23 mouse cellular contexts compared by ENCODE assay signal in genomic region chr10:94093534-94093933, GRCm38 (mm10). TPM values are rescaled to one million over a fixed set of nuclear protein-coding genes. Genes with fewer than 3 reads are reported as not detected.
DNase-seq lines count a peak whose midpoint lies in the region; ATAC-seq and TF ChIP-seq lines count a peak whose summit lies in the region.
"Had no signal": no experiment of that assay in that cellular context is flagged by ENCODE, and none has a peak within 500 bp of the region (broad histone marks: within the 10 kb centered on the region; RNA-seq: fewer than 3 reads in every experiment).

No protein-coding gene starts in this region.

- DNase-seq in layer of hippocampus, adult 2 months (ENCODE audit: low spot score in 2 of 2), result no peak
- DNase-seq in layer of hippocampus, postnatal 10 days (ENCODE audit: low spot score in 2 of 2), result no peak
- peak; percentile 49 for DNase-seq in R1 (ENCODE audit: low read depth, low spot score)
- DNase-seq in mesoderm, embryonic 11.5 days (ENCODE audit: low read depth, low spot score), result peak; percentile 72
- no peak for DNase-seq in gastrocnemius, adult 18-20 months (ENCODE audit: low spot score)
- DNase-seq in cerebellum, adult 9-11 months, result no peak
- DNase-seq: cerebellum, adult 18-20 months; forebrain, postnatal 0 days; gastrocnemius, postnatal 14 days; heart, postnatal 36 days; kidney, adult 18-20 months; kidney, postnatal 4 days; layer of hippocampus, postnatal 36 days; liver, embryonic 13.5 days; lung, postnatal 10 days; right cerebral cortex, postnatal 4 days had no signal

- peak overlapping the region; percentile 18; the same call in 1 of the 2 replicates for H3K27ac ChIP-seq in layer of hippocampus, adult 2 months
- H3K27ac ChIP-seq: embryonic facial prominence, embryonic 10.5 days; limb, embryonic 10.5 days; liver, embryonic 13.5 days had no signal

- no peak for TF ChIP-seq CTCF in layer of hippocampus, adult 2 months (conservative IDR thresholded peaks at IDR 0.05)

- ATAC-seq in CD4-positive, CD25-positive, alpha-beta regulatory T cell, adult 4 months, result peak; percentile 89
- ATAC-seq in erythroblast, adult 5-6 weeks (replicated peaks; ENCODE audit: low FRiP score, poor library complexity, severe bottlenecking), result no peak
- ATAC-seq: forebrain, postnatal 0 days; Patski had no signal

- no peak overlapping the region for H3K4me3 ChIP-seq in layer of hippocampus, adult 2 months
- H3K4me3 ChIP-seq: embryonic facial prominence, embryonic 10.5 days; heart, embryonic 12.5 days; limb, embryonic 10.5 days; liver, embryonic 13.5 days; megakaryocyte, embryonic 14.5 days had no signal

RNA-seq across cellular contexts. Expression of gene Nr2c1, which starts 54.3 kb away (rescaled TPM):
- 10 to 100 TPM in 1 of 2 experiments, 1 to 10 TPM in 1; 8.9 to 10.1 TPM for total RNA-seq in layer of hippocampus, adult 2 months (2021)
- 1 to 10 TPM; 7.3 to 7.8 TPM for total RNA-seq in layer of hippocampus, postnatal 10 days (2021)
- 1 to 10 TPM; 4.6 to 6.4 TPM for polyA plus RNA-seq in CD4-positive, CD25-positive, alpha-beta regulatory T cell, adult 4 months (2017; shearing (Covaris generic))
- total RNA-seq in gastrocnemius, adult 18-20 months (2021), result 1 to 10 TPM; 5.6 to 6.3 TPM
- 0.38 and 3.6 TPM in 2 replicates for total RNA-seq in erythroblast, adult 5-6 weeks (2015; ENCODE audit: low replicate concordance)
- total RNA-seq in erythroblast, adult 5-6 weeks (2017; ENCODE audit: low replicate concordance), result 1.1 and 2.8 TPM in 2 replicates

RNA-seq across cellular contexts. Expression of gene Fgd6, which starts 57.7 kb away (rescaled TPM):
- total RNA-seq in layer of hippocampus, adult 2 months (2021), result 10 to 100 TPM; 10.6 to 12.3 TPM
- 1 to 10 TPM; 8.5 to 8.9 TPM for total RNA-seq in layer of hippocampus, postnatal 10 days (2021)
- 1 to 10 TPM; 1.7 TPM for polyA plus RNA-seq in CD4-positive, CD25-positive, alpha-beta regulatory T cell, adult 4 months (2017; shearing (Covaris generic))
- total RNA-seq in gastrocnemius, adult 18-20 months (2021), result 1 to 10 TPM; 2.7 to 3.0 TPM
- total RNA-seq in erythroblast, adult 5-6 weeks (2015; ENCODE audit: low replicate concordance), result 7.5 and 9.2 TPM in 2 replicates
- 8.8 and 9.1 TPM in 2 replicates for total RNA-seq in erythroblast, adult 5-6 weeks (2017; ENCODE audit: low replicate concordance)

RNA-seq across cellular contexts. Expression of gene Vezt, which starts 57.9 kb away (rescaled TPM):
- 10 to 100 TPM; 58.6 to 69.4 TPM for total RNA-seq in layer of hippocampus, adult 2 months (2021)
- total RNA-seq in layer of hippocampus, postnatal 10 days (2021), result 10 to 100 TPM; 78.5 to 94.9 TPM
- 10 to 100 TPM; 10.5 to 19.7 TPM for polyA plus RNA-seq in CD4-positive, CD25-positive, alpha-beta regulatory T cell, adult 4 months (2017; shearing (Covaris generic))
- total RNA-seq in gastrocnemius, adult 18-20 months (2021), result 10 to 100 TPM; 54.1 to 59.7 TPM
- total RNA-seq in erythroblast, adult 5-6 weeks (2015; ENCODE audit: low replicate concordance), result 12.3 and 25.6 TPM in 2 replicates
- 19.5 and 20.9 TPM in 2 replicates for total RNA-seq in erythroblast, adult 5-6 weeks (2017; ENCODE audit: low replicate concordance)

Comparison
In these comparisons a context has a peak if more than half of its experiments do, and no peak if none do; other contexts are left out.
1. DNase-seq: peak in R1 (single experiment) and mesoderm, embryonic 11.5 days (single experiment); none in layer of hippocampus, adult 2 months (0 of 2), layer of hippocampus, postnatal 10 days (0 of 2), gastrocnemius, adult 18-20 months (single experiment) and cerebellum, adult 9-11 months (single experiment).